Mouse (Mus musculus): Measurements from ENCODE around the gene Atic.

GRCm38 (mm10) chr1:71567884-71568605 is 11.1 kb downstream of the Atic start:
- no peak for TF ChIP-seq CTCF (conservative IDR thresholded peaks at IDR 0.05 in 1 of 2, IDR thresholded peaks at IDR 0.05 in 1 of 2; ENCODE audit: low read depth in 2 of 2, low read length in 2 of 2)
- TF ChIP-seq HCFC1 (IDR thresholded peaks at IDR 0.05; ENCODE audit: low read depth, low read length), result no peak
- TF ChIP-seq MXI1 (IDR thresholded peaks at IDR 0.05; ENCODE audit: low read depth, low read length), result no peak
- TF ChIP-seq TCF12 (IDR thresholded peaks at IDR 0.05; ENCODE audit: low read depth, low read length), result no peak
- TF ChIP-seq POLR2AphosphoS2 (IDR thresholded peaks at IDR 0.05; ENCODE audit: low read depth, low read length), result no peak
- TF ChIP-seq POLR2A (IDR thresholded peaks at IDR 0.05; ENCODE audit: low read depth, low read length), result no peak; the same call in 1 of the 2 replicates
- TF ChIP-seq CHD1 (IDR thresholded peaks at IDR 0.05; ENCODE audit: low read depth, low read length), result no peak

Data from CH12.LX (cell line).